Comparison of ENCODE assay signal across 26 mouse cellular contexts in the genomic region with DNA sequence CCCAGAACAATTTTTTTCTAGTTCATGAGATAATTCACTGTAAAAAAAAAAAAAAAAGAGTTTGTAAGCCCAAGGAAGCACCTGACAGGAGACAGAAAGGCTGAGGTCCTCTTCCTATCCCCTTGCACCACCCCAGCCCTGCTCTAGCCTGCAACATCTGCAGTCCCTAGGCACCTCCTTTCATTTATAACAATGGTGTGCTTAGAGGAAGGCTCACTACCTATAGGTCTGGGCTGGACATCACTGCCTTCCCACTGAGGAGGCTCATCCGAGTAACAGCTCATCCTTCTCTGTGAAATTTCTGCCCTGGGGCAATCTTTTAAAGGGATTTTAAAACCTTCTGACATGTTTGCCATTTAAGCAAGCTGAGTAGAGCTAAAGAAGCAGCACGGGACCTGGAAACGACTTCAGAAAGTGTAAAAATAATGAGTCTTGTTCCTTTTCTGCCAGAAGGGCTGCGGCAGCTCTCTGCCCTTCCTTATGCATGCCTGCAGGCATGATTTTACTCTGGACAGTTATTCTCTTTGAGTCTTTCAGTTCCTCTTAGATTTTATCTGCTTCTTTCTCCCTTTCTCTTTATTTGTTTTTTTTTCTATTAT.
DNase-seq lines count a peak whose midpoint lies in the region; ATAC-seq and TF ChIP-seq lines count a peak whose summit lies in the region.
"Had no signal": no experiment of that assay in that cellular context is flagged by ENCODE, and none has a peak within 500 bp of the region (broad histone marks: within the 10 kb centered on the region; RNA-seq: fewer than 3 reads in every experiment).

No protein-coding gene starts in this region.

- H3K4me2 ChIP-seq in hindbrain, embryonic 14.5 days (replicated peaks), result no peak overlapping the region
- H3K4me2 ChIP-seq in hindbrain, embryonic 16.5 days (ENCODE audit: low read length), result no peak overlapping the region
- no peak overlapping the region for H3K4me2 ChIP-seq in midbrain, embryonic 15.5 days
- H3K4me2 ChIP-seq: heart, embryonic 15.5 days; hindbrain, embryonic 15.5 days; intestine, embryonic 15.5 days; limb, embryonic 13.5 days; liver, embryonic 11.5 days; lung, embryonic 15.5 days; neural tube, embryonic 13.5 days had no signal

- no peaks in the 10 kb centered on the region for H3K9me3 ChIP-seq in hindbrain, embryonic 14.5 days (ENCODE audit: control insufficient read depth, low read length)
- H3K9me3 ChIP-seq in hindbrain, embryonic 16.5 days (ENCODE audit: control insufficient read depth, low read length), result no peaks in the 10 kb centered on the region
- H3K9me3 ChIP-seq in midbrain, embryonic 15.5 days, result no peaks in the 10 kb centered on the region
- H3K9me3 ChIP-seq: heart, embryonic 10.5 days; heart, embryonic 15.5 days; hindbrain, embryonic 15.5 days; intestine, embryonic 15.5 days; limb, embryonic 13.5 days; lung, embryonic 15.5 days; neural tube, embryonic 13.5 days had no signal

- H3K4me1 ChIP-seq in hindbrain, embryonic 14.5 days (replicated peaks; ENCODE audit: control insufficient read depth, insufficient read depth, low read length), result no peaks in the 10 kb centered on the region
- no peaks in the 10 kb centered on the region for H3K4me1 ChIP-seq in hindbrain, embryonic 16.5 days (ENCODE audit: control insufficient read depth, insufficient read depth, low read depth, low read length)
- H3K4me1 ChIP-seq in midbrain, embryonic 15.5 days, result peaks cover 9% of the 10 kb centered on the region
- H3K4me1 ChIP-seq: heart, embryonic 10.5 days; heart, embryonic 15.5 days; intestine, embryonic 15.5 days; limb, embryonic 13.5 days; lung, embryonic 15.5 days; neural tube, embryonic 13.5 days had no signal

- TF ChIP-seq POLR2A in brain, embryonic 14.5 days (IDR thresholded peaks at IDR 0.05; ENCODE audit: borderline replicate concordance, extremely low read depth, insufficient read depth, insufficient read length, poor library complexity, severe bottlenecking), result no peak

- ATAC-seq in hindbrain, embryonic 14.5 days (ENCODE audit: low FRiP score), result 0 out of 2 replicates have a peak, but pooled peaks have one; percentile 31
- no peak for ATAC-seq in hindbrain, embryonic 16.5 days
- peak; percentile 95 for ATAC-seq in midbrain, embryonic 15.5 days (replicated peaks)
- ATAC-seq: intestine, embryonic 15.5 days had no signal

- 46% methylated on average over 4 of the region's 4 CpGs for WGBS in hindbrain, embryonic 14.5 days
- 45% methylated on average over 4 of the region's 4 CpGs for WGBS in hindbrain, embryonic 16.5 days
- WGBS in midbrain, embryonic 15.5 days, result 27% methylated on average over 4 of the region's 4 CpGs

- H3K9ac ChIP-seq in hindbrain, embryonic 14.5 days, result no peak overlapping the region
- H3K9ac ChIP-seq in hindbrain, embryonic 16.5 days (ENCODE audit: low read depth, low read length), result no peak overlapping the region
- H3K9ac ChIP-seq in midbrain, embryonic 15.5 days, result no peak overlapping the region
- H3K9ac ChIP-seq: heart, embryonic 15.5 days; hindbrain, embryonic 15.5 days; intestine, embryonic 15.5 days; limb, embryonic 13.5 days; lung, embryonic 15.5 days; neural tube, embryonic 13.5 days had no signal

- no peak overlapping the region for H3K4me3 ChIP-seq in hindbrain, embryonic 14.5 days (replicated peaks; ENCODE audit: low read length)
- no peak overlapping the region for H3K4me3 ChIP-seq in hindbrain, embryonic 16.5 days (ENCODE audit: low read length)
- H3K4me3 ChIP-seq in midbrain, embryonic 15.5 days, result no peak overlapping the region
- H3K4me3 ChIP-seq: heart, embryonic 10.5 days; heart, embryonic 15.5 days; hindbrain, embryonic 15.5 days; intestine, embryonic 15.5 days; limb, embryonic 13.5 days; lung, embryonic 15.5 days; neural tube, embryonic 13.5 days had no signal

- peak; percentile 1 for DNase-seq in embryo, embryonic 11 days
- DNase-seq in embryo, embryonic 10 days (ENCODE audit: low spot score), result no peak
- DNase-seq in hindbrain, embryonic 14.5 days (ENCODE audit: low spot score), result no peak
- DNase-seq in brain, embryonic 14.5 days (ENCODE audit: low read depth), result peak; percentile 75
- no peak for DNase-seq in cerebellum, postnatal 4 days (ENCODE audit: low spot score in 2 of 2)
- no peak for DNase-seq in gastrocnemius, postnatal 25 days
- DNase-seq: adrenal gland, adult 8-10 months; cerebellum, adult 11-12 months; cerebellum, adult 9-11 months; gastrocnemius, postnatal 14 days; heart, adult 11 months; kidney, adult 8-10 months; kidney, postnatal 4 days; right cerebral cortex, postnatal 25 days had no signal

- H3K36me3 ChIP-seq in hindbrain, embryonic 14.5 days (replicated peaks; ENCODE audit: control insufficient read depth, insufficient read depth), result no peaks in the 10 kb centered on the region
- no peaks in the 10 kb centered on the region for H3K36me3 ChIP-seq in hindbrain, embryonic 16.5 days (ENCODE audit: control insufficient read depth, insufficient read depth, low read length)
- H3K36me3 ChIP-seq in midbrain, embryonic 15.5 days (replicated peaks), result no peaks in the 10 kb centered on the region
- H3K36me3 ChIP-seq: heart, embryonic 10.5 days; heart, embryonic 15.5 days; hindbrain, embryonic 15.5 days; intestine, embryonic 15.5 days; limb, embryonic 13.5 days; lung, embryonic 15.5 days; neural tube, embryonic 13.5 days had no signal

- no peak overlapping the region for H3K27ac ChIP-seq in hindbrain, embryonic 14.5 days
- H3K27ac ChIP-seq in hindbrain, embryonic 16.5 days (ENCODE audit: low read depth, low read length), result no peak overlapping the region
- peak overlapping the region; percentile 25; the same call in 1 of the 2 replicates for H3K27ac ChIP-seq in midbrain, embryonic 15.5 days
- H3K27ac ChIP-seq: heart, embryonic 10.5 days; heart, embryonic 15.5 days; hindbrain, embryonic 15.5 days; intestine, embryonic 15.5 days; kidney, postnatal 0 days; limb, embryonic 13.5 days; lung, embryonic 15.5 days; neural tube, embryonic 13.5 days had no signal

- no peaks in the 10 kb centered on the region for H3K27me3 ChIP-seq in hindbrain, embryonic 14.5 days (ENCODE audit: control insufficient read depth, insufficient read depth, low read length)
- H3K27me3 ChIP-seq in hindbrain, embryonic 16.5 days (replicated peaks; ENCODE audit: control insufficient read depth, insufficient read depth, low read length), result no peaks in the 10 kb centered on the region
- no peaks in the 10 kb centered on the region for H3K27me3 ChIP-seq in midbrain, embryonic 15.5 days (replicated peaks)
- H3K27me3 ChIP-seq: CH12.LX; heart, embryonic 15.5 days; hindbrain, embryonic 15.5 days; intestine, embryonic 15.5 days; limb, embryonic 13.5 days; lung, embryonic 15.5 days; neural tube, embryonic 13.5 days had no signal

- no peak for TF ChIP-seq CTCF in brain, embryonic 14.5 days (IDR thresholded peaks at IDR 0.05; ENCODE audit: borderline replicate concordance, extremely low read depth, insufficient read depth, insufficient read length)

Comparison
In these comparisons a context has a peak if more than half of its experiments do, and no peak if none do; other contexts are left out.
1. DNase-seq: peak in embryo, embryonic 11 days (single experiment) and brain, embryonic 14.5 days (single experiment); none in embryo, embryonic 10 days (single experiment), hindbrain, embryonic 14.5 days (single experiment), cerebellum, postnatal 4 days (0 of 2) and gastrocnemius, postnatal 25 days (single experiment).